Mouse (Mus musculus) midbrain, embryonic 10.5 days (tissue): ENCODE data around the gene Lin52. TPM values are rescaled to one million over a fixed set of nuclear protein-coding genes. Genes with fewer than 3 reads are reported as not detected.

Experiments used
- DNase-seq: peaks from one replicate; pipeline ENCODE4 v3.0.0-alpha.2; 2017; ENCODE audit warnings: low spot score
- H3K27ac ChIP-seq: fragments of 300-500 bp; sonication (generic); replicated peaks from 2 replicates; pipeline ENCODE4 v1.5.1; 2016; ENCODE audit warnings: mild to moderate bottlenecking
- H3K27me3 ChIP-seq: fragments of 300-500 bp; sonication (generic); 2 replicates; pipeline ENCODE4 v1.6.1; 2016; ENCODE audit warnings: low read depth, mild to moderate bottlenecking; ENCODE audit not compliant: poor library complexity, severe bottlenecking
- H3K36me3 ChIP-seq: fragments of 300-500 bp; sonication (generic); 2 replicates; pipeline ENCODE4 v1.6.1; 2016; ENCODE audit warnings: mild to moderate bottlenecking, moderate library complexity
- H3K4me1 ChIP-seq: fragments of 300-500 bp; sonication (generic); 2 replicates; pipeline ENCODE4 v1.6.1; 2016
- H3K4me3 ChIP-seq: fragments of 300-500 bp; sonication (generic); 2 replicates; pipeline ENCODE4 v1.5.1; 2016; ENCODE audit warnings: mild to moderate bottlenecking, moderate library complexity
- H3K9me3 ChIP-seq: fragments of 300-500 bp; sonication (generic); replicated peaks from 2 replicates; pipeline ENCODE4 v1.6.1; 2016; ENCODE audit warnings: mild to moderate bottlenecking
- WGBS: fragments of 180-500 bp; shearing (Covaris S2); methylation state at CpG from one replicate; pipeline ENCODE4 v1.1.7; 2016; 5-methylcytosine and 5-hydroxymethylcytosine counted together
- polyA plus RNA-seq: library from polyadenylated mRNA; unstranded; fragments of >200 nt; fragmentation: Nextera tagmentation; extraction: Ambion mirVana; gene quantifications from 2 replicates; pipeline ENCODE4 v1.2.1, GENCODE M21; 2016

Lin52 gene
- polyA plus RNA-seq = 31.4 and 37.4 TPM in 2 replicates

DNA sequence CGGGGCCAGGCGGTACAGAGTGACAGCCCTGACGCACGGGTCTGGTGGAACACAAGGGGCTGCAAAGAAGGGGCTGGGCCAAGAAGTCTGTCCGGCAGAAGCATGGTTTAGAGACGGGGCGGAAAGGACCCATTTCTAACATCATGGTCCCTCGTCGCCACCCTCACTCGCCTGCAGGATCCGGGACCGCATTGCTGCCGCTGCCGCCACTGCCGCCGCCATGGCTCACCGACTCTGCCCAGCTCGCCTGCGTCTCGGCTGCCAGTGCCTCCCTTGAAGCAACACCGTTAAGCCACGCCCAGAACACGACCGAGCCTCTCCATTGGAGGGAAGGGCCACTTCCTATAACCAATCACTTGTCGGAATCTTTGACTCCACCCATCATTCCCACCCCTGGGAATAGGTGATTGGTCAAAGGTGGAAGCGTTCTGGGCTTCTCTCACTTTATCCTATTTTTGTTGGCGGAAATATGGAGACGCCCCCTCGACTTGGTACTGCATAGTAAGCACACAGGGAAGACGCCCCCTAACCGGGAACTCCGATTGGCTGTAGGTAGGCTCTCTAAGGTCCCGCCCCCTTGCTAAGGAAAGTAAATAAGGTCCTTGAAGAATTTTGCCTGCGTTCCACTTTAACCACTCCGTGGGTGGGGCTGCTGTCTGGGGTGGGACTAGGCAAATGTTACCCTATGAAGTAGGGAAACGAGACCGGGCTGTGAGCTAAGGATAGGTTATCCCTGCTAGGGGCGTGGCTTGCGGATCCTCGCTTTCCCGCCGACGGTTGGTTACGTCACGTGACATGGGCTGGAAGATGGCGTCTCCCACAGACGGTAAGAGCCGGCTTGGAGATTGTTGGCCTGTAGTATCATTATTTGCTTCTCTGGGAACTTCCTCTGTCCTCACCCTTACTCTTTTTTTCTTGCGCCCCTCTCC is at the start of gene Lin52, which contains the start of gene Aldh6a1:
Lin52 (plus strand) TSS at position 705 of the 929 bp plus-strand sequence.
Aldh6a1 (minus strand) TSS at position 287 of the 929 bp plus-strand sequence.
- H3K36me3 ChIP-seq = 0 out of 2 replicates have a peak, but pooled peaks cover 3% of the 10 kb centered on the region
- WGBS = under 1% methylated on average over 49 of the region's 49 CpGs
- H3K27me3 ChIP-seq = peaks cover 4% of the 10 kb centered on the region; the same call in 1 of the 2 replicates
- peak within 1 kb of the TSS; percentile 84 for H3K4me3 ChIP-seq
- H3K4me1 ChIP-seq = peaks cover 23% of the 10 kb centered on the region
- H3K27ac ChIP-seq = peak within 1 kb of the TSS; percentile 79
- no peaks in the 10 kb centered on the region for H3K9me3 ChIP-seq
- peak; percentile 95 for DNase-seq

DNA sequence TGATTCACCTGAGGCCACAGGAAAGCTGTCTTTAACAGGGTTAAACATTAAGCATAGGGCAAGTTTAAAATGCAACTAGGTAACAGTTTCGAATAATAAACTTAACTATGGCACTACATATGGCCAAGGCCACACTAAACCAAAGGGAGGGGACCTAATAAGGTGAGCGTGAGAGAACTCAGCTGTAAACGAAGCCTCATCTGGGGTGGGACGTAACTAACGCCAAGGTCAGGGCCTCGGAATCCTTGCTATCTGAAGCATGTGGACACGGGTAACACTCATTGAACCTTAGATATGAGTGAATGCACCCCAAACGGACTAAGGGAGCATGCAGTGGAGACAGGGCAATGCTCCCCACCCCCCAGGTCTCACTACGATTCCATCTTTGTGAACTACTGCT is 48.3 kb upstream of the Lin52 start:
- no peaks in the 10 kb centered on the region for H3K36me3 ChIP-seq
- 83% methylated on average over 9 of the region's 9 CpGs for WGBS
- H3K9me3 ChIP-seq = no peaks in the 10 kb centered on the region
- H3K27ac ChIP-seq = no peak overlapping the region
- H3K27me3 ChIP-seq = peaks cover 3% of the 10 kb centered on the region
- no peak overlapping the region for H3K4me3 ChIP-seq
- H3K4me1 ChIP-seq = peaks cover 4% of the 10 kb centered on the region
- no peak for DNase-seq

DNA sequence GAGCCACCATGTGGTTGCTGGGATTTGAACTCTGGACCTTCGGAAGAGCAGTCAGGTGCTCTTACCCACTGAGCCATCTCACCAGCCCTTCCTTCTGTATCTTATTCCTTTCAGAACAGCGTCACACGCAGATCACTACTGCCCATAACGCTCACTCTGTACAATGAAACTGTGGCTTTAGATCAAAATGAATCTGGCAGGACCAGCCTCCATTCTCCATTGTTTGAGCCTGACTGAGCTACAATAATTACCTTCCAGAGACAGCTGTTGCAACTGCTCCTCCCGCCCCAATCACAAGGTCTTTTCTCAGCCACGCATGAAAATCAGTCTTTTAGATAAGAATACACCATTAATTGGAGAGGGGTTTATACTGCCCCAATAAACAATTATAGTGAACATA is 46.7 kb upstream of the Lin52 start:
- Histone ChIP-seq H3K27ac (no peak overlapping the region), H3K27me3 (peaks cover 7% of the 10 kb centered on the region), H3K36me3 (no peaks in the 10 kb centered on the region), H3K4me3 (no peak overlapping the region), H3K4me1 (peaks cover 16% of the 10 kb centered on the region), H3K9me3 (no peaks in the 10 kb centered on the region)
- DNase-seq = no peak
- 90% methylated on average over 6 of the region's 6 CpGs for WGBS

DNA sequence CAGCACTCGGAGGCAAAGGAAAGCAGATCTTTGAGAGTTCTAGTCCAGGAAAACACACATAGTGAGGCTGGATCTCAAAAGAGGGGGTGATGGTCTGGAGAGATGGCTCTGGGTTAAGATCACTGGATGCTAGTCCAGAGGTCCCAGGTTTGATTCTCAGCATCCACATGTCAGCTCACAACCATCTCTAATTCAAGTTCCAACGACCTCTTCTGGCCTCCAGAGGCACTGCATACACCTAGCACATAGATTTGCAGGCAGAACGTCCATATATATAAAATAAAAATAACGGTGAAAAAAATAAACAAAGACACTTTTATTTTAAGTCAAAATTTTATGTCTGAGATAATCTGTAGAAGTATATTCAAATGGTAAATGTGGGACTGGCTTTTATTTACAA is 44.0 kb upstream of the Lin52 start:
- no peak overlapping the region for H3K27ac ChIP-seq
- no peak overlapping the region for H3K4me3 ChIP-seq
- peaks cover 16% of the 10 kb centered on the region for H3K4me1 ChIP-seq
- 63% methylated on average over 4 of the region's 4 CpGs for WGBS
- no peaks in the 10 kb centered on the region for H3K36me3 ChIP-seq
- peaks cover 17% of the 10 kb centered on the region for H3K27me3 ChIP-seq
- no peaks in the 10 kb centered on the region for H3K9me3 ChIP-seq
- DNase-seq = no peak

DNA sequence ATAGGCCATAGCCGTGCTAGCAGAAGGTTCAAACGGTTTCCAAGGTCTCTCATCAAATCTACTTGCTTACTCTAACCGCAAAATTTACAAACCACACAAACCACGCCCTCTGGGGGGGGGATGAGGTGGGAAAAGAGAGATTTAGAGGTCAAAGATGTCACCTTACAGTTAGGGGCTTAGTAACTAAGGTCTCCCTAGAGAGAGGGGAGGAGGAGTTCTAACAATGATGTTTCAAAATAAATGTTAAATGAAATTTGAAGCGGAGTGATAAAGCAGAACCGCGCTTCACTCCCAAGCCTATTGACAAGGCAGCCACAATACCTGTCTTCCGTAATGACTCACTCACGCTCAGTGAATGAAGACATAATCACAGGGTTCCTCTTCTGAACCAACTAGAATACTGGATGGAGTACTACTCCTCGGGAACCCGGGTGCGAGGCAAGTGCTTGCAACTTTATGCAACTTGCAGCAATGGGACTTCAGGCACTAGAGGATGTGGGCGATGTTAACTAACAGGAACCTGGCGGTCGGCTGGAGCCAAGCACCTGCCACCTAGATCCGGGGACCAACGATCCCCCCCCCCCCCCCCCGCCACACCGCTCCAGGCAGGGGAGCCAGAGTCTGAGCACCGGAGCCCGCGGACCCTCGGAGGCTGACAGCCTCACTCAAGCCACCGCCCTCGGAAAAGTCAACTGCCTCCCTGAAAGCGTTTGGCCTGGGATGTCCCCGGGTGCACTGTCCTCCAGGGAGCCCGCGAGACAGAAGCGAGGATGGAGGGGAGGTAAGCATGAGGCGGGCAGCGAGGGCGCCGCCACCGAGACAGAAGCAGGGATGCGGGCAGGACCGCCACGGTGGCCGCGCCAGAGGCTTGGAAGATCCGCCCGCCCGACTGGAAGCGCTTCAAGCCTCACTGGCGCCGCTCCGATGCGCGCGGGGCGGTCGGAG is 43.1 kb upstream of the Lin52 start:
- DNase-seq = no peak
- Histone ChIP-seq H3K36me3 (no peaks in the 10 kb centered on the region), H3K27me3 (peaks cover 17% of the 10 kb centered on the region), H3K4me1 (peaks cover 16% of the 10 kb centered on the region), H3K9me3 (no peaks in the 10 kb centered on the region), H3K27ac (peak overlapping the region; percentile 90), H3K4me3 (peak overlapping the region; percentile 85)
- 2% methylated on average over 49 of the region's 52 CpGs for WGBS

DNA sequence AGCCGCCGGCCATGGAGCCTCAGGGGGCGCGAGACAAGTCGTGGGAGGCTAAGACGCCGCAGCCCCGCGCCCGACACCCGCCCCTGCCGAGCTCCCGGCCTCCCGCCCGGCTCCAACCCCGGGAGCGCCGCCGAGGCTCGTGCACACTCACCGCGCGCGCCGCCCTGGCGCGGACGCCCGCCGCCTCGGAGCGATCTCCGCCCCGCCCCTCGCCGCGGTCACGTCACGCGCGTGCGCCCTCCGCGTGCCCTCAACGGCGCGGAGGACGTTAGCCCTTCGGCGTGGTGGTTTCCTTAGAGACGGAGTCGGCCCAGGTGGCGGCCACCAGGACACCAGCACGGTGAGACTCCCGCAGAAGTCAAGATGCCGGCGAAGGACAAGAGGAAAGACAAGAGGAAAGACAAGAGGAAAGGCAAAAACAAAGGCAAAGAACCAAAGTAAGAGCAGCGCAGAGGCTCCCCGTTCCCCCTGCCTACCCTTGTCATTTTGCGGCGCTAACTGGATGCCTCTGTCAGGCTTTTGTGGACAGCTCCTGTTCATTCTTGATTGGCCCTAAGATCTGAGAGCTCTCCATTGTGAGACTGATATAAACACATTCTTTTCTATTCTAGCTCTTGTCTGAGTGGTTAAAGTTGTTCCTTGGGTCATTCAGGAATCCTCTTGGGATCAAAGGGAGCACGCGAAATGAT is 42.3 kb upstream of the Lin52 start, which contains the start of the genes Entpd5 and Bbof1:
Entpd5 (minus strand) TSS at position 211 of the 689 bp plus-strand sequence.
Bbof1 (plus strand) TSS at position 253 of the 689 bp plus-strand sequence.
- H3K9me3 ChIP-seq = no peaks in the 10 kb centered on the region
- H3K4me3 ChIP-seq = peak within 1 kb of the TSS; percentile 85
- peak within 1 kb of the TSS; percentile 90 for H3K27ac ChIP-seq
- no peaks in the 10 kb centered on the region for H3K36me3 ChIP-seq
- H3K27me3 ChIP-seq = peaks cover 17% of the 10 kb centered on the region
- peak; percentile 84 for DNase-seq
- under 1% methylated on average over 63 of the region's 63 CpGs for WGBS
- peaks cover 16% of the 10 kb centered on the region for H3K4me1 ChIP-seq

DNA sequence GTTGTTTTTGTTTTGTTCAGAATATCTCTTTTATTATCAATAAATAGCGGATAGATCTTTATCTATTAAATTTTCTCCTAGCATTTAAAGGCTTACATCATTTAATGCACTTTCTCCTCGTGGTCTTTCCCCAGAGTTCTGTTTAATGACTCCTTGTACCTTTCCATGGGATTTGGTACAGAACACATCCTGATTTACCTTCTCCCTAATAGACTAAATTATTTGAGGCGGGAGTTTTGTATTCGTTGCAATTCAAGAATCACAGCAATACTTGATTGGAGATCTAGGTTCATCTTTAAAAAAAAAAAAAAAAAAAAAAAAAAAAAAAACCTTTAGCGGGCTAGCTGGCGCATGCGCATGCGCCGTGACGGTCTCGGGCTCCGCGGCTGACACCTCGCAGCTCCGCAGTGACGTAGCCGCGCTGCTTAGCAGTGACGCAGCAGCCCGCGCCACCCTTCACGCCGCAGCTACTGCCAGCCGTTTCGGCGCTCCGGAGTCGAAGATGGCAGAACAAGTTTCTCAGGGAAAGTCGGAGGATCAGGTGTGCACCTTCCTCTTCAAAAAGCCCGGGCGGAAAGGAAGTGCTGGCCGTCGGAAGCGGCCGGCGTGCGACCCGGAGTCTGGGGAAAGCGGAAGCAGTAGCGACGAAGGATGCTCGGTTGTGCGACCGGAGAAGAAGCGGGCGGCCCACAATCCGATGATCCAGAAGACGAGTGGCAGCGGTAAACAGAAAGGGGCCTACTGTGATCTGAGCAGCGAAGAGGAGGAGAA is 34.2 kb upstream of the Lin52 start, which contains the start of gene Rnf113a2:
Rnf113a2 (plus strand) TSS at position 363 of the 771 bp plus-strand sequence.
- H3K4me3 ChIP-seq = peak within 1 kb of the TSS; percentile 64
- WGBS = 3% methylated on average over 50 of the region's 50 CpGs
- peaks cover 8% of the 10 kb centered on the region; the same call in 1 of the 2 replicates for H3K36me3 ChIP-seq
- peak within 1 kb of the TSS; percentile 86 for H3K27ac ChIP-seq
- peaks cover 13% of the 10 kb centered on the region for H3K27me3 ChIP-seq
- peaks cover 9% of the 10 kb centered on the region for H3K4me1 ChIP-seq
- H3K9me3 ChIP-seq = 0 out of 2 replicates have a peak, but pooled peaks cover 7% of the 10 kb centered on the region
- peak; percentile 82 for DNase-seq

DNA sequence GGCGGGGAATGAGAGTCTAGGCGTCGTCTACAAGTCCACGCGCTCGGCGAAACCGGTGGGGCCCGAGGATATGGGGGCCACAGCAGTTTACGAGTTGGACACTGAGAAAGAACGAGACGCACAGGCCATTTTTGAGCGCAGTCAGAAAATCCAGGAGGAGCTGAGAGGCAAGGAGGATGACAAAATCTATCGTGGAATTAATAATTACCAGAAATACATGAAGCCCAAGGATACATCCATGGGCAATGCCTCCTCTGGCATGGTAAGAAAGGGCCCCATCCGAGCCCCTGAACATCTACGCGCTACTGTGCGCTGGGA is 33.7 kb upstream of the Lin52 start:
- peaks cover 8% of the 10 kb centered on the region; the same call in 1 of the 2 replicates for H3K36me3 ChIP-seq
- peaks cover 9% of the 10 kb centered on the region for H3K4me1 ChIP-seq
- peaks cover 13% of the 10 kb centered on the region for H3K27me3 ChIP-seq
- DNase-seq = no peak
- 0 out of 2 replicates have a peak, but pooled peaks cover 7% of the 10 kb centered on the region for H3K9me3 ChIP-seq
- peak overlapping the region; percentile 86 for H3K27ac ChIP-seq
- 38% methylated on average over 18 of the region's 18 CpGs for WGBS
- H3K4me3 ChIP-seq = peak overlapping the region; percentile 64

DNA sequence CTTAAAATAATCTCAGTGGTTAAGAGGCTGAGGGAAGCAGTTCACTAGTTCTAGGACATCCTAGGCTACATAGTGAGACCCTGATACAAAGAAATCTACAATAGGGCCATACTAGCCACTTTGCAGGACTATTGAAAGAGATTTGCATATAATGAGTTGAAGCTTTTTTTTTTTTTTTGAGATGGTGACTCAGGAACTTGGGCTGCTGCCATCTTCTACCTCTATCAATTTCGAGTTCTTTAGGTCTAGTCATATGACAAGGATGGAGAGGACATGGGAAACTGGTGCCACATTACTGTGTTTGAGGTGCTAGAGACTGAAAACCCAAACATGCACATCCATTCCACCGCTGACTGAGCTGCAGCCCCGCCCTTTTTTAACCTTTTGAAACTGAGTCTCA is 27.2 kb upstream of the Lin52 start:
- H3K27me3 ChIP-seq = no peaks in the 10 kb centered on the region
- no peaks in the 10 kb centered on the region for H3K4me1 ChIP-seq
- no peak for DNase-seq
- no peak overlapping the region for H3K27ac ChIP-seq
- H3K36me3 ChIP-seq = no peaks in the 10 kb centered on the region
- H3K9me3 ChIP-seq = no peaks in the 10 kb centered on the region
- H3K4me3 ChIP-seq = no peak overlapping the region
- WGBS = 51% methylated on average over 3 of the region's 3 CpGs

DNA sequence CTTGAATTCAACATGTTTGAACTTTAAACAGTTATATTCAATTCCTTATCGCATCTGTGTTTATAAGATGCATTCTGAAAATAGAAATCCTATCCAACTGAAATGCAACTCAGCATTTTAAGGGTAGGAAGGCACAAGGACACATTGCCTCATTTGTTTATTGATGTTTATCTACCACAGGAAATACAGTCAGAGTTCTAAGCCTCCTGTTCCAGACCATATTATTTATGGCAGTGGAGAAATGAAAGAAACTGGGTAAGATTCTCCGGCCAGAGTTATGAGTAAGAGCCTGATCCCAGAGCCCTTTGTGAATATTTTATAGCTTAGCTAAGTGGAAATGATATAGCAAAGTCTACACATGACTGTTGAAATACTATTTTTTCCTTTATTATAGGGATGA is 21.4 kb upstream of the Lin52 start:
- Histone ChIP-seq H3K4me1 (no peaks in the 10 kb centered on the region), H3K27me3 (no peaks in the 10 kb centered on the region), H3K9me3 (no peaks in the 10 kb centered on the region), H3K4me3 (no peak overlapping the region), H3K36me3 (no peaks in the 10 kb centered on the region), H3K27ac (no peak overlapping the region)
- DNase-seq = no peak
- 91% methylated on average over 2 of the region's 2 CpGs for WGBS

DNA sequence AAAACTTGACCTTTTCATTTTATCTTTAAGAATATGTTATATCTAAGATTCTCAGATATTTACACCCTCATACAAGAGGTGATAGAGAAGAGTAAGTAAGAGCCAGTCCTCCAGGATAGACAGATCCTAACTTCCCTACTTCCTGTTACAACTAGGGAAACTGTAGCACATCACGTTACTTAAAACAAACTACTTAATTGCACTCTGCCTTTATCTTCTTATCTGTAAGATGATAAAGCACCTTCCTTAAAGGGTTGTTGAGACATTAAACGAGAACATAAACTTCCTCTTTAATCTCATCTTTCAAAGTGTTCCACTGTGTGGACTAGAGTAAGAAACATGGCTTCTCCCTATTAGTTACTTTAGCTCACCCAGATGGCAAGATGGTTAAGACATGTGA is 12.5 kb upstream of the Lin52 start:
- 83% methylated on average over 2 of the region's 2 CpGs for WGBS
- H3K27me3 ChIP-seq = no peaks in the 10 kb centered on the region
- DNase-seq = no peak
- H3K4me3 ChIP-seq = no peak overlapping the region
- no peaks in the 10 kb centered on the region for H3K4me1 ChIP-seq
- H3K36me3 ChIP-seq = no peaks in the 10 kb centered on the region
- no peak overlapping the region for H3K27ac ChIP-seq
- H3K9me3 ChIP-seq = no peaks in the 10 kb centered on the region
